Mouse (Mus musculus): Measurements from ENCODE around the gene Fgfr2. TPM values are rescaled to one million over a fixed set of nuclear protein-coding genes. Genes with fewer than 3 reads are reported as not detected.

The Fgfr2 gene
- polyA plus RNA-seq, 1 experiment from 2014 or later: 110 TPM

GRCm38 (mm10) chr7:132573205-132573604, 549.9 kb downstream of the Fgfr2 start:
- TF ChIP-seq EP300 (IDR thresholded peaks at IDR 0.05) (no peak; the same call in 1 of the 2 replicates), CTCF (IDR thresholded peaks at IDR 0.05) (no peak)
- WGBS: 55% methylated on average over 6 of the region's 6 CpGs
- no peak for ATAC-seq

GRCm38 (mm10) chr7:132572738-132573137, 550.4 kb downstream of the Fgfr2 start:
- Histone ChIP-seq H3K27me3 (replicated peaks; ENCODE audit: insufficient read depth, low read length) (no peaks in the 10 kb centered on the region), H3K4me2 (replicated peaks; ENCODE audit: low read depth, low read length) (peak overlapping the region; percentile 37; the same call in 1 of the 2 replicates), H3K4me3 (ENCODE audit: low read depth, low read length) (no peak overlapping the region), H3K9ac (replicated peaks; ENCODE audit: low read depth) (no peak overlapping the region), H3K9me3 (ENCODE audit: low read length) (no peaks in the 10 kb centered on the region), H3K36me3 (ENCODE audit: insufficient read depth, low read length) (no peaks in the 10 kb centered on the region), H3K4me1 (ENCODE audit: insufficient read depth, low read depth, low read length) (peaks cover 7% of the 10 kb centered on the region; the same call in 1 of the 2 replicates), H3K27ac (ENCODE audit: low read length) (peak overlapping the region; percentile 51; the same call in 1 of the 2 replicates)
- DNase-seq (ENCODE audit: low spot score): no peak
- ATAC-seq: no peak
- TF ChIP-seq CTCF (IDR thresholded peaks at IDR 0.05): no peak
- peak; percentile 16; the same call in 1 of the 2 replicates for TF ChIP-seq EP300 (IDR thresholded peaks at IDR 0.05)
- WGBS: 43% methylated on average over 3 of the region's 3 CpGs

More at GRCm38 (mm10) chr7:132573205-132573604, 549.9 kb downstream of the Fgfr2 start:
- Histone ChIP-seq H3K9ac (replicated peaks; ENCODE audit: low read depth) (no peak overlapping the region), H3K4me2 (replicated peaks; ENCODE audit: low read depth, low read length) (peak overlapping the region; percentile 25; the same call in 1 of the 2 replicates), H3K4me1 (ENCODE audit: insufficient read depth, low read depth, low read length) (peaks cover 7% of the 10 kb centered on the region; the same call in 1 of the 2 replicates), H3K27ac (ENCODE audit: low read length) (peak overlapping the region; percentile 51; the same call in 1 of the 2 replicates), H3K36me3 (ENCODE audit: insufficient read depth, low read length) (no peaks in the 10 kb centered on the region), H3K4me3 (ENCODE audit: low read depth, low read length) (no peak overlapping the region), H3K27me3 (replicated peaks; ENCODE audit: insufficient read depth, low read length) (no peaks in the 10 kb centered on the region), H3K9me3 (ENCODE audit: low read length) (no peaks in the 10 kb centered on the region)
- no peak for DNase-seq (ENCODE audit: low spot score)

GRCm38 (mm10) chr7:132571481-132571880, 551.7 kb downstream of the Fgfr2 start:
- DNase-seq (ENCODE audit: low spot score): peak; percentile 73
- Histone ChIP-seq H3K9ac (replicated peaks; ENCODE audit: low read depth) (no peak overlapping the region), H3K36me3 (ENCODE audit: insufficient read depth, low read length) (no peaks in the 10 kb centered on the region), H3K27ac (ENCODE audit: low read length) (peak overlapping the region; percentile 57), H3K27me3 (replicated peaks; ENCODE audit: insufficient read depth, low read length) (no peaks in the 10 kb centered on the region), H3K9me3 (ENCODE audit: low read length) (no peaks in the 10 kb centered on the region), H3K4me1 (ENCODE audit: insufficient read depth, low read depth, low read length) (peaks cover 7% of the 10 kb centered on the region; the same call in 1 of the 2 replicates), H3K4me2 (replicated peaks; ENCODE audit: low read depth, low read length) (peak overlapping the region; percentile 37), H3K4me3 (ENCODE audit: low read depth, low read length) (no peak overlapping the region)
- TF ChIP-seq CTCF (IDR thresholded peaks at IDR 0.05) (no peak), EP300 (IDR thresholded peaks at IDR 0.05) (no peak)
- WGBS: 36% methylated on average over 8 of the region's 8 CpGs
- no peak for ATAC-seq

- ATAC-seq (no peak), DNase-seq (ENCODE audit: low spot score) (no peak)
- TF ChIP-seq EP300 (IDR thresholded peaks at IDR 0.05) (no peak), CTCF (IDR thresholded peaks at IDR 0.05) (no peak)
- Histone ChIP-seq H3K36me3 (ENCODE audit: insufficient read depth, low read length) (no peaks in the 10 kb centered on the region), H3K9ac (replicated peaks; ENCODE audit: low read depth) (no peak overlapping the region), H3K27me3 (replicated peaks; ENCODE audit: insufficient read depth, low read length) (no peaks in the 10 kb centered on the region), H3K9me3 (ENCODE audit: low read length) (no peaks in the 10 kb centered on the region), H3K4me3 (ENCODE audit: low read depth, low read length) (no peak overlapping the region), H3K27ac (ENCODE audit: low read length) (no peak overlapping the region), H3K4me2 (replicated peaks; ENCODE audit: low read depth, low read length) (no peak overlapping the region), H3K4me1 (ENCODE audit: insufficient read depth, low read depth, low read length) (peaks cover 7% of the 10 kb centered on the region; the same call in 1 of the 2 replicates)
- WGBS: 71% methylated on average over 5 of the region's 5 CpGs
These were observed 553.1 kb downstream of the Fgfr2 start for GRCm38 (mm10) chr7:132570071-132570470.

GRCm38 (mm10) chr7:132568817-132569216, 554.3 kb downstream of the Fgfr2 start:
- DNase-seq (ENCODE audit: low spot score) (no peak), ATAC-seq (no peak)
- Histone ChIP-seq H3K4me2 (replicated peaks; ENCODE audit: low read depth, low read length) (no peak overlapping the region), H3K4me1 (ENCODE audit: insufficient read depth, low read depth, low read length) (peaks cover 7% of the 10 kb centered on the region; the same call in 1 of the 2 replicates), H3K27ac (ENCODE audit: low read length) (no peak overlapping the region), H3K4me3 (ENCODE audit: low read depth, low read length) (no peak overlapping the region), H3K36me3 (ENCODE audit: insufficient read depth, low read length) (peaks cover 7% of the 10 kb centered on the region; the same call in 1 of the 2 replicates), H3K9me3 (ENCODE audit: low read length) (no peaks in the 10 kb centered on the region), H3K27me3 (replicated peaks; ENCODE audit: insufficient read depth, low read length) (no peaks in the 10 kb centered on the region), H3K9ac (replicated peaks; ENCODE audit: low read depth) (no peak overlapping the region)
- TF ChIP-seq CTCF (IDR thresholded peaks at IDR 0.05) (no peak), EP300 (IDR thresholded peaks at IDR 0.05) (no peak)
- WGBS: 82% methylated on average over 6 of the region's 6 CpGs

- no peaks in the 10 kb centered on the region for H3K4me1 ChIP-seq (ENCODE audit: insufficient read depth, low read depth, low read length)
- no peak overlapping the region for H3K27ac ChIP-seq (ENCODE audit: low read length)
- H3K9ac ChIP-seq (replicated peaks; ENCODE audit: low read depth): no peak overlapping the region
- no peaks in the 10 kb centered on the region for H3K27me3 ChIP-seq (replicated peaks; ENCODE audit: insufficient read depth, low read length)
- 24% methylated on average over 1 of the region's 1 CpGs for WGBS
- no peak for TF ChIP-seq CTCF (IDR thresholded peaks at IDR 0.05)
- TF ChIP-seq EP300 (IDR thresholded peaks at IDR 0.05): no peak
- H3K4me2 ChIP-seq (replicated peaks; ENCODE audit: low read depth, low read length): no peak overlapping the region
- H3K36me3 ChIP-seq (ENCODE audit: insufficient read depth, low read length): peaks cover 24% of the 10 kb centered on the region; the same call in 1 of the 2 replicates
- no peak for DNase-seq (ENCODE audit: low spot score)
- H3K9me3 ChIP-seq (ENCODE audit: low read length): no peaks in the 10 kb centered on the region
- ATAC-seq: no peak
- H3K4me3 ChIP-seq (ENCODE audit: low read depth, low read length): no peak overlapping the region
These were observed 557.3 kb downstream of the Fgfr2 start for GRCm38 (mm10) chr7:132565831-132566230.
